Mouse (Mus musculus): ENCODE measurements around the gene Gm18596. TPM values are rescaled to one million over a fixed set of nuclear protein-coding genes. Genes with fewer than 3 reads are reported as not detected.

The Gm18596 gene
- polyA plus RNA-seq, 1 experiment from 2014 or later = not detected

Other genes starting within 250 kb of the Gm18596 start
- 48.8 and 50.0 TPM in 2 replicates for gene Fam207a, start 226.9 kb downstream of the Gm18596 start, polyA plus RNA-seq (2016; fragmentation: Nextera tagmentation; extraction: Ambion mirVana)
- gene Itgb2, start 212.4 kb downstream of the Gm18596 start, polyA plus RNA-seq (2016; fragmentation: Nextera tagmentation; extraction: Ambion mirVana) = 1.0 and 1.2 TPM in 2 replicates
- gene Pttg1ip, start 160.9 kb downstream of the Gm18596 start, polyA plus RNA-seq (2016; fragmentation: Nextera tagmentation; extraction: Ambion mirVana) = 66.6 and 67.2 TPM in 2 replicates
- gene Sumo3, start 136.5 kb downstream of the Gm18596 start, polyA plus RNA-seq (2016; fragmentation: Nextera tagmentation; extraction: Ambion mirVana) = 336 and 389 TPM in 2 replicates
- 4.4 TPM in 1 of 2 replicates, not detected in the other for gene Gm49325, start 136.4 kb downstream of the Gm18596 start, polyA plus RNA-seq (2016; fragmentation: Nextera tagmentation; extraction: Ambion mirVana)
- gene Ube2g2, start 120.4 kb downstream of the Gm18596 start, polyA plus RNA-seq (2016; fragmentation: Nextera tagmentation; extraction: Ambion mirVana) = 100 and 103 TPM in 2 replicates
- 0.93 and 1.0 TPM in 2 replicates for gene Tspear, start 56.1 kb downstream of the Gm18596 start, polyA plus RNA-seq (2016; fragmentation: Nextera tagmentation; extraction: Ambion mirVana)
- gene Gm19402, start 51.9 kb downstream of the Gm18596 start, polyA plus RNA-seq (2016; fragmentation: Nextera tagmentation; extraction: Ambion mirVana) = not detected in 2 replicates
- gene Gm9508, start 45.4 kb downstream of the Gm18596 start, polyA plus RNA-seq (2016; fragmentation: Nextera tagmentation; extraction: Ambion mirVana) = not detected in 2 replicates
- gene Gm10272, start 36.0 kb downstream of the Gm18596 start, polyA plus RNA-seq (2016; fragmentation: Nextera tagmentation; extraction: Ambion mirVana) = not detected in 2 replicates
- not detected in 2 replicates for gene Gm10024, start 31.2 kb downstream of the Gm18596 start, polyA plus RNA-seq (2016; fragmentation: Nextera tagmentation; extraction: Ambion mirVana)
- gene Gm10142, start 26.8 kb downstream of the Gm18596 start, polyA plus RNA-seq (2016; fragmentation: Nextera tagmentation; extraction: Ambion mirVana) = not detected in 2 replicates
- gene Krtap12-1, start 22.0 kb downstream of the Gm18596 start, polyA plus RNA-seq (2016; fragmentation: Nextera tagmentation; extraction: Ambion mirVana) = not detected in 2 replicates
- not detected in 2 replicates for gene Gm10100, start 16.2 kb downstream of the Gm18596 start, polyA plus RNA-seq (2016; fragmentation: Nextera tagmentation; extraction: Ambion mirVana)
- not detected in 2 replicates for gene Gm9736, start 8.7 kb upstream of the Gm18596 start, polyA plus RNA-seq (2016; fragmentation: Nextera tagmentation; extraction: Ambion mirVana)
- not detected in 2 replicates for gene Gm3233, start 17.0 kb upstream of the Gm18596 start, polyA plus RNA-seq (2016; fragmentation: Nextera tagmentation; extraction: Ambion mirVana)
- not detected in 2 replicates for gene Gm3238, start 28.7 kb upstream of the Gm18596 start, polyA plus RNA-seq (2016; fragmentation: Nextera tagmentation; extraction: Ambion mirVana)
- not detected in 2 replicates for gene Gm7138, start 34.3 kb upstream of the Gm18596 start, polyA plus RNA-seq (2016; fragmentation: Nextera tagmentation; extraction: Ambion mirVana)
- not detected in 2 replicates for gene Gm3250, start 39.9 kb upstream of the Gm18596 start, polyA plus RNA-seq (2016; fragmentation: Nextera tagmentation; extraction: Ambion mirVana)
- gene Gm7137, start 45.6 kb upstream of the Gm18596 start, polyA plus RNA-seq (2016; fragmentation: Nextera tagmentation; extraction: Ambion mirVana) = not detected in 2 replicates
- gene Gm9639, start 52.4 kb upstream of the Gm18596 start, polyA plus RNA-seq (2016; fragmentation: Nextera tagmentation; extraction: Ambion mirVana) = not detected in 2 replicates
- gene Gm19668, start 56.5 kb upstream of the Gm18596 start, polyA plus RNA-seq (2016; fragmentation: Nextera tagmentation; extraction: Ambion mirVana) = not detected in 2 replicates
- not detected in 2 replicates for gene Gm9507, start 69.2 kb upstream of the Gm18596 start, polyA plus RNA-seq (2016; fragmentation: Nextera tagmentation; extraction: Ambion mirVana)
- not detected in 2 replicates for gene Gm2696, start 72.0 kb upstream of the Gm18596 start, polyA plus RNA-seq (2016; fragmentation: Nextera tagmentation; extraction: Ambion mirVana)
- not detected in 2 replicates for gene Krtap10-4, start 84.5 kb upstream of the Gm18596 start, polyA plus RNA-seq (2016; fragmentation: Nextera tagmentation; extraction: Ambion mirVana)
- gene Krtap10-10, start 93.3 kb upstream of the Gm18596 start, polyA plus RNA-seq (2016; fragmentation: Nextera tagmentation; extraction: Ambion mirVana) = not detected in 2 replicates
- not detected in 2 replicates for gene Gm36176, start 104.2 kb upstream of the Gm18596 start, polyA plus RNA-seq (2016; fragmentation: Nextera tagmentation; extraction: Ambion mirVana)
- not detected in 2 replicates for gene Gm10318, start 110.2 kb upstream of the Gm18596 start, polyA plus RNA-seq (2016; fragmentation: Nextera tagmentation; extraction: Ambion mirVana)
- gene Gm3285, start 119.3 kb upstream of the Gm18596 start, polyA plus RNA-seq (2016; fragmentation: Nextera tagmentation; extraction: Ambion mirVana) = not detected in 2 replicates
- 2.6 and 4.1 TPM in 2 replicates for gene Lrrc3, start 159.9 kb upstream of the Gm18596 start, polyA plus RNA-seq (2016; fragmentation: Nextera tagmentation; extraction: Ambion mirVana)
- gene Trpm2, start 227.9 kb upstream of the Gm18596 start, polyA plus RNA-seq (2016; fragmentation: Nextera tagmentation; extraction: Ambion mirVana) = 0.88 and 1.2 TPM in 2 replicates
- gene 1810043G02Rik, start 235.9 kb upstream of the Gm18596 start, polyA plus RNA-seq (2016; fragmentation: Nextera tagmentation; extraction: Ambion mirVana) = 40.7 and 42.9 TPM in 2 replicates

All from hindbrain, embryonic 10.5 days (tissue).